Mouse (Mus musculus): ENCODE measurements at regions not wholly inside any gene's neighbourhood (a gene's known extent, or its start where the extent isn't known, plus 50 kb on each side); places are given as distances from the start of the nearest gene placed in this dataset.
A peak's percentile ranks its signal among the peaks of the same experiment; 100 is the strongest.

- DNase-seq: no peak
These were observed 103.0 kb downstream of the Cstad start for GRCm38 (mm10) chr2:30697851-30698250.

- DNase-seq: no peak
These were observed 101.1 kb downstream of the Cstad start for GRCm38 (mm10) chr2:30695771-30696456.

GRCm38 (mm10) chr2:30695041-30695440 is 100.2 kb downstream of the Cstad start:
- DNase-seq: no peak

- DNase-seq: peak; percentile 87
These were observed 98.6 kb downstream of the Cstad start for GRCm38 (mm10) chr2:30693206-30694035.

GRCm38 (mm10) chr2:30692561-30693205 is 97.8 kb downstream of the Cstad start:
- DNase-seq: no peak

- DNase-seq: peak; percentile 69
These were observed 97.2 kb downstream of the Cstad start for GRCm38 (mm10) chr2:30691857-30692560.

GRCm38 (mm10) chr2:30690925-30691856 is 96.4 kb downstream of the Cstad start:
- no peak for DNase-seq

- peak; percentile 60 for DNase-seq
These were observed 95.5 kb downstream of the Cstad start for GRCm38 (mm10) chr2:30690307-30690706.

- no peak for DNase-seq
These were observed 93.6 kb downstream of the Cstad start for GRCm38 (mm10) chr2:30688402-30688801.

GRCm38 (mm10) chr2:30687121-30687551 is 92.3 kb downstream of the Cstad start:
- peak; percentile 59 for DNase-seq

- DNase-seq: no peak
These were observed 91.5 kb downstream of the Cstad start for GRCm38 (mm10) chr2:30686359-30686758.

GRCm38 (mm10) chr2:30685137-30685860 is 90.5 kb downstream of the Cstad start:
- DNase-seq: peak; percentile 39

- DNase-seq: no peak
These were observed 89.6 kb downstream of the Cstad start for GRCm38 (mm10) chr2:30684461-30684860.

GRCm38 (mm10) chr2:30682146-30682825 is 87.4 kb downstream of the Cstad start:
- no peak for DNase-seq

- no peak for DNase-seq
These were observed 86.8 kb downstream of the Cstad start for GRCm38 (mm10) chr2:30681642-30682041.

- no peak for DNase-seq
These were observed 84.2 kb downstream of the Cstad start for GRCm38 (mm10) chr2:30679041-30679440.

GRCm38 (mm10) chr2:30677498-30677897 is 82.7 kb downstream of the Cstad start:
- DNase-seq: no peak

GRCm38 (mm10) chr2:30676833-30677459 is 82.1 kb downstream of the Cstad start:
- peak; percentile 61 for DNase-seq

- DNase-seq: no peak
These were observed 81.6 kb downstream of the Cstad start for GRCm38 (mm10) chr2:30676450-30676832.

GRCm38 (mm10) chr2:30675839-30676238 is 81.0 kb downstream of the Cstad start:
- no peak for DNase-seq

All from kidney, adult 18-20 months (tissue).